Mouse (Mus musculus): ENCODE measurements around the gene Ctsc.

- TF ChIP-seq REST (IDR thresholded peaks at IDR 0.05; ENCODE audit: insufficient read depth, insufficient read length): no peak
- TF ChIP-seq TCF12 (IDR thresholded peaks at IDR 0.05; ENCODE audit: insufficient read depth, poor library complexity, severe bottlenecking): no peak
- TF ChIP-seq SRF (IDR thresholded peaks at IDR 0.05; ENCODE audit: control insufficient read depth, insufficient read length, low read depth): no peak
- no peak for TF ChIP-seq MYOG (IDR thresholded peaks at IDR 0.05; ENCODE audit: control insufficient read depth in 1 of 3, insufficient read depth in 1 of 3, insufficient read length in 2 of 3, low read depth in 2 of 3)
- TF ChIP-seq POLR2A (IDR thresholded peaks at IDR 0.05; ENCODE audit: insufficient read length, low read depth): no peak
- no peak for TF ChIP-seq MYOD1 (IDR thresholded peaks at IDR 0.05; ENCODE audit: control insufficient read depth in 1 of 3, insufficient read length in 2 of 3, low read depth in 2 of 3)
- TF ChIP-seq MAX (IDR thresholded peaks at IDR 0.05; ENCODE audit: low read depth): no peak
- TF ChIP-seq POLR2AphosphoS2 (IDR thresholded peaks at IDR 0.05; ENCODE audit: insufficient read length, low read depth): no peak
- no peak for TF ChIP-seq E2F4 (IDR thresholded peaks at IDR 0.05; ENCODE audit: insufficient read depth)
- TF ChIP-seq CEBPB (IDR thresholded peaks at IDR 0.05; ENCODE audit: insufficient read depth, poor library complexity, severe bottlenecking): no peak
Measured at GRCm38 (mm10) chr7:88293907-88294306, 16.0 kb downstream of the Ctsc start.

Measured in myocyte (in vitro differentiated cells).